Mouse (Mus musculus) large intestine, adult 2 months (tissue): ENCODE measurements around the gene Slc35b4. TPM values are rescaled to one million over a fixed set of nuclear protein-coding genes. Genes with fewer than 3 reads are reported as not detected.

ENCODE experiments used
- DNase-seq: peaks from one replicate; pipeline ENCODE4 v3.0.0-alpha.2; 2012; ENCODE audit warnings: low read depth, low spot score
- WGBS: fragments of 180-500 bp; shearing (Covaris S2); methylation state at CpG from one replicate; pipeline ENCODE4 v1.1.7; 2018; 5-methylcytosine and 5-hydroxymethylcytosine counted together
- polyA plus RNA-seq: library from polyadenylated mRNA; depleted of rRNA; stranded (reverse); fragments of >200 nt; gene quantifications from 2 replicates; pipeline ENCODE4 v1.2.3, GENCODE M21; 2012

The Slc35b4 gene
- polyA plus RNA-seq, 1 experiment, result 14.5 TPM

DNA sequence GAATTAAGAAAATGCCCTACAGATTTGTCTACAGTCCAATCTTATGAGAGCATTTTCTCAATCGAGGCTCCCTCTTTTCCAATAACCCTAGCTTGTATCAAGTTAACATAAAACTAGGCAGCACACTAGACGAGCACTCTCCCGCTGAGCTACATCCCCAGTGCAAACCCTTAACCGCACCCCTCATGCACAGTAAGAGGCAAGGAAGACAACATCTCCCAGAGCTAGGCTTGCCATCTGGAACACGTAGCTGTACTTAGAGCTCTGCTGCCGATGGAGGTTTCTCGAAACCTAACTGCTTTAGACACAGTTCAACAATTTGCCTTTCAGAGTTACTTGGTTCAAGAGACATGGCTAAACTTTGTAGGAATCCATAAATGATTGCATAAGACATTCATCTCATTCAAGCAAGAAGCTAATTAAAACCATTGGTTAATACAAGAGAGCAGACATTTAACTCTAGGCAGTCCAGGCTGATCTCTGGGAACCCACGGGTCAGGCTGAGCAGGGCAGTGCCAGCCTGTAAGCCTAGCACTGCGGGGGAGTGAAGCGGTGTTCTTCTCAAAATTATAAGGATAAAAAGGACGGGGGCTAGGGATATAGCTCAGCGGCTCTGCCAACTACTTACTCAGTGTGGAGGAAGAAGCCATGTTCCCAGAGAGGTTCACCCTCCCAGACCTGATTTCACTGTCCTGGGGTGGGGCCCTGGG is 5.0 kb downstream of the Slc35b4 start:
- no peak for DNase-seq
- WGBS, result 92% methylated on average over 12 of the region's 12 CpGs

DNA sequence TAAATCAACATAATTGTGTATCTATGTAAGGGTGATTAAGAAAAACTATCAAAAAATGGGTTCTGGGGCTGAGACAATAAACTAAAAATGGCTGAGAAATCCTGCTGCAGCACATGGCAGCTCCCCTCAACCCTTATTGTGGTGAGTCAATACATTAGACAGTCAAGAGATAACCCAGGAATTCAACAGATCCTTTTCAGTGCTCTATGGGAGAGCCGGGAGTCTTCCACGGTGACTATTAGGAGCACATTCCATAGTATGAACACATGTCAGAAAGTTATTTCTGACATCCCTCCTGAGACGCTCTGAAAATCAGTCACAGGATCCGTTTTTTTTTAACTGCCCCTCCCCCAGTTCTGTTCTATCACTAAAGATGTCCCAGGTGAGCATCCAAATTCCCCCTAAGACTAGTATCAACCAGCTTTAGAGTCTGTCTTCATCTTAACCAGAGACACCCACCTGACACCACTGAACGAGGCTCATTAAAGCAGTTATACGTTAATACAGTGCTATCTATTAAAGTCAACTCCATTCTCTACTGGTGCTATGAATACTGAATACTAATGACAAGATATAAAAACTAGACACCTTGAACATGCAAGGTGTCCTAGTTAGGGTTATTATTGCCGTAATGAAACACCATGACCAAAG is 5.9 kb downstream of the Slc35b4 start:
- WGBS, result 83% methylated on average over 7 of the region's 7 CpGs
- no peak for DNase-seq

DNA sequence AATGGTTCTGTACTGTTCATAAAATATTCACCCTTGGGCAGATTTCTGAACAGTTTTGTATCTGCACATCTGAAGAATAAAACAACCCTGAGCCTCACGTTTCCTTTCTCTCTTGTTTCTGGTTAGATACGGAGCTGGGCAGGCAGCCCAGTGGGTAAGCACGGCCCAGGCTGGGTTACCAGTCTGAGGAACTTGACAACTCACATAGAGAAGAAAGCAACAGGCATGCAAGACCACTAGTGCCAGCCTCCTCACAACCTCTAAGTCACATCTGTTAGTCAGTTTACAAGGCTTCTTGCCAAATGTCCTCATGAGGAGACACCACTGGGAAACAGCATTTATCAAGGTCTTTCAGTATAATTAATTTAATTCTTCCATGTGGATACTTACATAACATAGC is 8.1 kb downstream of the Slc35b4 start:
- no peak for DNase-seq
- 76% methylated on average over 3 of the region's 3 CpGs for WGBS

DNA sequence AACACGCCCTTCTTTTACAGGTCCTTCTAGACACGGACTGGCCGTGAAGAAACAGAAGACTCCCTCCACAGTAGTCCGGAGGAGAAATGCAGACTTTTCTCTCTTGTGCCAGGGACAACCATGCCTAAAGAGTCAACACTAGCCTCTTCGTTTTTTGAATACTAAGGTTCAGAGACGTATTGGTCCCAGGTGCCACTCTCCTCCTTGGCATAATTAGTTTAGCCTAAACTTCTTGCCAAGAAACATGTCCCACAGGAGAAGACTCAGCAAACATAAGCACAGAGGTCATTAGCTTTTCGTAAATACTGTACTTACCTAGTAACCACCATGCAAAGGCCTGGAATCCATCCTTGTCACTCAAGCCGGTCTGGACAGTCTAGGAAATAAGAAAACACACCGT is 13.9 kb downstream of the Slc35b4 start:
- WGBS, result 85% methylated on average over 9 of the region's 9 CpGs
- no peak for DNase-seq

DNA sequence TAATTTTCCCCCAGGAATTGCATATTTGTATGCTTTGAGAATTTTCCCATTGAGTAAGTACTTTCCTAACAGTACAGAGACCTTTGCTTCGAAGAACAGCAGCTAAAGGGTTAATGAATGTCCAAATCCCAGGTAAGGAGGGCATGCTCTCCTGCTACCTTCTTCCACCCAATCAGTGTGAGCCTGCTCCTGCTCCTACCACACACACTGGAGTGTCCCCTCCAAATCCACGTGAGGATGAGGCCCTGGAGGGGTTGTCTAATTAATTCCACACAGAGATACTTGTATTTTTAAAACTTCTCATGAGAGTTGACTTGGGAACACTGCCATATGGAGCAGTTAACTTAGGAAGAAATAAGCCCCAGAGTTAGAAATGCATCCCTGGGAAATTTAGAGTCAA is 14.3 kb downstream of the Slc35b4 start:
- WGBS, result 80% methylated on average over 2 of the region's 2 CpGs
- DNase-seq, result no peak

DNA sequence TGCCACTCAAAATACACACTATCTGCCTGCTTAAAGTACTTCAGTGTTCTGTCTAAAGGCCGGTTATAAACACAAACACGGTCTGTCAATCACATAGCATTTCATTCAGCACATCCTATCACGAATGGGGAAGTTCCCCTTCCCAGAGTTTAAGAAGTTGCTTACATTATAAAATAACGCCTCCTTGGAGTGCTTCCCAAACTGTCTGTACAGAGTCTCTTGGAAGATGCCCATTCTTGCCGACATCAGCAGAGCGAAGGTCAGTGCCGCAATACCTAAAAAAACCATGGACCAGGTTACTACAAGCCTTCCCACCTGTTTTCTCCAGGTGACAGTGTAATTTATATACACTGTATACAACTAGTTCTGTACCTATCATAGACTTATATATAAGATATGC is 15.4 kb downstream of the Slc35b4 start:
- 85% methylated on average over 7 of the region's 7 CpGs for WGBS

DNA sequence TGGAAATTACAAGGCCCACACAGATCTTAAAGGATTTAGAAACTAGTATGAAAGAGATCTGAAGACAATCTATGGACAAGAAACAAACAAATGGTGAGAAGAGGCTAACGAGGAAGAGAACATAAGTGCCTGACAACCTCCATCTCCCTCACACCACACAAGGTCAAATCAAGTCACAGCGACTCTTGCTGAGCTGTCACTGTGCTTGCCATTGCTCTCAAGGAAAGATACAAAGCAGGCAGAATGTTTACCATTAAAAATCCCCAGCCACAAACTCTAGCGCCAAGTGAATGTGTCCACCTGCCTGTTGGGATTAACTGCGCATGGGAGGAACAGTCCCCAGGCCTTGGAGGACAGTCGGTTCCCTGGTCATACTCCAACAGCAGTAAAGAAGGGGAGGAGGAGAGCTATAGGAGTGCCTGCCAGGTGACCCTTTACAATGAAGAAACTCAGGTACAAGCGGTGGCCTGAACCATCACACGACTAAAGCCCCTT is 16.0 kb downstream of the Slc35b4 start:
- WGBS, result 91% methylated on average over 7 of the region's 7 CpGs
- no peak for DNase-seq

More for the DNA sequence above, 15.4 kb downstream of the Slc35b4 start:
- DNase-seq, result no peak

DNA sequence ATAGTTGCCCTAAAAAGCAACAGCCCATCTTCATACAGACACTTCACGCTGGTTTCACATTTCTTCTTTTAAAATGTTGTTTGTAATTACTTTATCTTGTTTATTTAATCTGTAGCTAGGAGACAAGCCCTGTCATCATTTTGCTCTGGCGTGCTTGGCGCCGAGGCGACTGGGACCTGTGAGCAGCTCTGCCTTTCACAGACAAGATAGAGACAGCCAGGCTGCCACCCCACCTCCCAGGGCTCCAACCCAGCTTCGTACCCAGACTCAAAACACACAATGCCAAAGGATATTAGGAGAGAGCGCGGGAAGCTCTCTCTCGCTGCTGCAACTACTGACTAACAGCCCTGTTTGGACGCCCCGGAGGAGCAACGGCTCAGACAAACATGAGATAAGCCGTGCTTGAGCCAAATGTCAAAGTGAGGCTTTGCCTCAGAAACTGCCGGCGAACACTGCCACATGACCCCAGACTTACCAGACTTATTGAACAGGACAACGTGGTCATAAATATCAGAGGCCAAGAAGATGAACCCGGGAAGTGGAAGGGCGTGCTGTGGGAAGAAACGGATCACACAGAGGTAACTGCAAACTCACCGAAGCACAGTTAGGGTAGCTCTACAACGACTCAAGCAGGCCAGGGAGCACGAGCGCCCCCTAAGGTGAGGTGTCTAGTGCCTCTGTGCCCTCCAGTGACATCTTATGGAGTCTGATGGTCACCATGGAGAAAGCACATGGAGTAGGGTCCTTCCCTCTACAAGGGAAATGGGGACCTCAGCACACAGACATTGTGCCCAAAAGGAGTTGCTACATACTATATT is 16.7 kb downstream of the Slc35b4 start:
- no peak for DNase-seq
- WGBS, result 70% methylated on average over 23 of the region's 23 CpGs

DNA sequence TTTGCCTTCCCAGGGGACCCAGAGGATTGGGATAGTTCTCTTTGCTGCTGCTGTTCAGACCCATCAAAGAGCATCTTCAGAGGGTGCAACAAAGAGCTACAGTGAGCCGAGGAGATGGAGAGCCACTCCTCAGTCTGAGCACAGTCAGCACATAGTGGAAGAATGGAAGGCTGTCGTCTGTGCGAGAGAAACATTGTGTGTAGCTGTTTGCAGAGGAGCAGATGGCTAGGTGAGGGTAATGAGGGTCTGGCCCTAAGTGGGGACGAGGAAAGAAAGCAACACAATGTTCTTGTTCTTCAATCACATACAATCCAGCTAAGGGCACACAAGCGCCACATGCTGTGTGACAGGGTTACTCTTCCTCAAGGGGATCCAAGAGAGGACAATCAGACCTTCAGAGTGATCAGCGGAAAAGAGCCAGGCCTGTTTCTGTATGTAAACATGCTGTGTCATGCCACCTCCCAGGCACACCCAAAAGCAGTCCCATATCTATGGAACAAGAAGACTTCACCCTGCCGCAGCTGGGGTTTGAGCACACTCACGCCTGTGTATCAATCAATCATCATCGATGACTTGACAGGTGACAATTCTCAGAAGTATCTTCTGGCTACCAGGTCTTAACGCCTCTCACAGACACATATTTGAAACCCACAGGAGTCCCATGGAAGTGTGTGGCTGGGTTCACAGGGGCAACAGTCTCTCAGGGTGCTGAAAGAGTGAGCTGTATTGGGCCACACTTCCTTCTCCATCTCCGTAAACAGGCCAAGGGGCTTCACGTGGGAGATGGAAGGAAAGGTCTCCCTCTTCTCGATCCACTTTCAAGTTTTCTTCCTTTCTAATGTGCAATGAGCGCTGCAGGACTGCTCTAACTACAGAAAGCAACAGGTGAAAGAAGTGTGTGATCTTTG is 19.8 kb downstream of the Slc35b4 start:
- no peak for DNase-seq
- 58% methylated on average over 14 of the region's 14 CpGs for WGBS

DNA sequence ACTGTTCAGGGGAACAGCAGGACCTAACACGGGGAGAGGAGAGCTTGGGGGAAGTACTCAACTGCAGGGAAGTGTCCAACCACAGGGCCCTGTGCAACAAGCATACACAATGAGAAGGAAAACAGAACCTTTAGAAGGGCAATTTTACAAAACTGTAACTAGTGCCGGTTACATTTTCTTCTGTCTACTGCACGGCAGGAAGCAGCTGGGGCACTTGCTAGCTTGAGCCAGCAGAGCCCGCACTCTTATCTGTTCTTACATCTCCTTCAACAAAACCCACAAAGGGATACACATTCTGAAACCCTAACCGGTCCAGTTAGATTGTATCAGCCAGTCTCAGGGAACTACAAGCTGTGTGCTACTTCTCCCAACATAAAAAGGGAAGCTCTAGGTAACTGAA is 20.9 kb downstream of the Slc35b4 start:
- no peak for DNase-seq
- 21% methylated on average over 5 of the region's 5 CpGs for WGBS

DNA sequence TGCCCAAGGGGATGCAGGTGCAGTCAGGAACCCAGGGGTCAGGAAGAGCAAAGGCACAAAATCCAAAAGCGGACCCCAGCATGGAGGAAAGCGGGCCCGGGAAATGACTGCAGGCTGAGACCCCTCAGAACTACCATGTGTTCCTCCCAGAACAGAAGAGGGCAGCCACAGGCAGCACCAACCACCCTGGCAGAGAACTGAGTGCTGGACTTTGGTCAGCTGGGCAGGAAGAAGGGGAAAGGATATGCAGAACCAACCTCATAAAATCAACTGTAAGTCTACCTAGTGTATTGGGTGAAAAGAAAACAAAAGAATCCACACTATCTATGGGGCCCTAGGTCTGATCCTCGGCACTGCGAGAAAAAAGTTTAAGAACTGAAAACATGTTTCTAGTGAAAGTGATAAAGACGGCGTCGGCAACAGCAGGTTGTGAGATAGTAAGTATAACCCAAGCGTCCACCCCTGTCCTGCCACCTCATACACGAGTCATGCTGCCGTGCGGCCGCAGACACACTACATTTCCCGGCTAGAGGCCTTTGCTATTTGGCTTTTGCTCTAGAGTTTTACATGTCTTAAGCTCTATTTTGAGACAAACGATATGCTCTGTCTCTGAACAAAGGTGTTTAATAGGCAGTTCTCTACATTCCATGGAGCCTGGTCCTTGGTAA is 21.6 kb downstream of the Slc35b4 start:
- no peak for DNase-seq
- 29% methylated on average over 15 of the region's 15 CpGs for WGBS

DNA sequence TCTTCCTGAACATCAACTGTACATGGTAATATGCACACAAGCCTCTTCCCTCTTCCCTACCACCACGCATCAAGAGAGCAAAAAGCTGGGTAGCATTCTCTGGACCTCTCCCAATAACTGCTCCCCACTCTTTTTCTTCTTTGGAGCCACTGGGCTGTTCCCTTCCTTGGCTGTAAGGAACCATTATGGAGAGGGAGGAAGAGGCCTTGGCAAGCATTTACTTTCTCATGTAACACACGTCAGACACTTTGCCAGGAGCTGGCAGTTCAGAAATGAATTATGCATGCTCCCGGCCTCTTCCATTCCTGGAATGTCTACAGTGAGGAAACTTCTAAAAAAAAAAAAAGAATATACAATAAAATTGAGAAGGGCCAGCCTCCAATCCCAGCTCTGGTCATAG is 22.7 kb downstream of the Slc35b4 start:
- WGBS, result 12% methylated on average over 3 of the region's 3 CpGs

DNA sequence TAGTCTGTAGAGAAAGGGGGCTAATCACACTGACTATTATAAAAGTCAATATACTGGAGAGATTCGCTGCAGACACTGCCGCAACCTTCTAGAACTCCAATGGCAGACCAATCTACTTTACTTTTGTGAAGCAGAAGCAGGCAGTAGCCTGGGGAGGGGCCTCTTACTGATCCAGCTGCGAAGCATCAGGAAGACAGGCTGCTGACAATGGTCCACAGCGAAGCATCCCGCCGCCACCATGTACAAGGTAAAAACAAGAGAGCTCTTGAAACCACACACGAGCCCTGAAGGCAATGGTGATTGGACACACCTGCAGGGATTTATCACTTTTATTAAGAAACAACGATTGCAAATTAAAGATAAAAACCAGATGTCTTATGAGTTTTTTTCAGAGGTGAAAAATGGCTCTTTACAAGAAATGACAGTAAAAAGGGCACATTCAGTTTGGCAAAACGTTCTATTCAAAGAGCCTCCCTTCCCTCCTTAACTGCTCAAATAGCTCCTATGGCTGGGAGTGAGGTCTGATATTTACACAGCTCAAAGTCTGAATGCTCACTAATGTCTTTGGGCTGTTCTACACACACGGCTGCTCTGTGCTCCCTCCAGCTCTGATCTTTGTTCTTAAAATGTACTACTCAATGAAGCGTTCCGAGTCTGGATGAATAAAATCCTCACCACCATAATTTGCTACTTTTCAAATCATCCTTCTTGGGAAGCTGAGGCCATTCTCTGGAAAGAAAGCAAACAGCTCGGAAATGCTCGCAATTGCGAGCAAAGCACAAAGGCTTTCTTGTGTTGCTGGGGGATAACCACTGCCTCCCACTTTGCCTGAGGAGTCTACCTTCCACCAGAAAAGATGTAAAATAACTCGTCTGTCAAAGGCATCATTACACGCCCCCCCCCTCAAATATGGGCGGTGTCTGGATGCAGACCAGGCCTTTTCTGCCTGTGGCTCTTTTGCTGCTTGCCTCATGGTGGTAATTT is 23.6 kb downstream of the Slc35b4 start:
- DNase-seq, result no peak
- 30% methylated on average over 18 of the region's 18 CpGs for WGBS

More for the DNA sequence above, 22.7 kb downstream of the Slc35b4 start:
- no peak for DNase-seq

DNA sequence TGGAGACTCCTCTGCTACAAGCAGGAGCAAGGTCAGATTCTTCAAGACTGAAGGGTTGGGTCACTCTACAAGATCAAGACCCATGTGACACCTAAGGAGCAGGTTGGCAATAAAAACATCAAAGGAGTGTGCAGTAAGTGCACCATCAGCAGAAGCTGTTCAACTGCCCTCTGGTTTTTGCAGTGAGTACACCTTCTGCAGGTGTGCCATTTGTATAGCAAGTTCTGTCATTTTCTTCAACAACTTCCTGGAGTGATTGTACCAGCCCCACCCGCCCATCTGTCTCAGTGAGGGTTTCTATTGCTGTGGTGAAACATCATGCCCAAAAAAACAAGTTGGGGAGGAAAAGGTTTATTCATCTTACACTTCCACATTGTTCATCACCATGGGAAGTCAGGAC is 27.1 kb downstream of the Slc35b4 start:
- WGBS, result 36% methylated on average over 1 of the region's 1 CpGs
- DNase-seq, result no peak

DNA sequence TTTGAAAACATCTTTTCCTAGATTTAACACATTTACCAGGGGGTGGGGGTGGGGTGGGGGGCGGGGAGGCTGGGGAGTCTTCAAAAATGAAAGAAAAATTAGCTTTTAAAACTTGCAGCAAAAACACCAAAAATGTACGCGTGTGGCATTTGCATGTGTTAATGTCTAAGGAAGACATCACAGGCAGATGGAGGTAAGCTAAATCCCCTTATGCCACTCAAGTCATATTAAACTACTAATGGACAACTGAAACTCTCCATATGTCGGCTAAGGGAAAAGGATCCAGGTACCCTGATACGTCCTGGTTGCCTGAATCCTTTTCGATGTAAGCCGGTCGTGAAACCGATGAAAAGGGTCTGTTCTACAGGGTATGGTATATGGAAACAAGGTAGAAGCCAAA is 27.8 kb downstream of the Slc35b4 start:
- 90% methylated on average over 9 of the region's 9 CpGs for WGBS
- DNase-seq, result no peak

DNA sequence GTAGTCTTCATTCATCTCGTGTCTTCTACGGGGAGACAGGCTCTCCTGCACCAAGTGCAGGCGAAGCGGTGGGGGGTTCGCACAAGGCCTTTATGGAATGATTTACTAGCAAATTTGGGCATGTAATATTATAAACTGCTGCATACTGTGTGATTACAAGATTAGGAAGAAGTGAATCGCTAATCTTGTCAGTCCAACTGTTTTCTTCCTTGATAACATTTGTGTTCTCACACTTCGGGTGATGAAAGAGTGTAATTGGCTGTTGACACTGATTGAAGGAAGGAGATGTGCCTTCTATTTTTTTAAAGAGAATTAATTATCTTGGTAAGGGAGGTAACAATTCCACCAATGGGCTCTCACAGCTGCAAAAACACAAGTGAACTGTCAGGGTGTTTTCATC is 28.3 kb downstream of the Slc35b4 start:
- no peak for DNase-seq
- 91% methylated on average over 7 of the region's 7 CpGs for WGBS

DNA sequence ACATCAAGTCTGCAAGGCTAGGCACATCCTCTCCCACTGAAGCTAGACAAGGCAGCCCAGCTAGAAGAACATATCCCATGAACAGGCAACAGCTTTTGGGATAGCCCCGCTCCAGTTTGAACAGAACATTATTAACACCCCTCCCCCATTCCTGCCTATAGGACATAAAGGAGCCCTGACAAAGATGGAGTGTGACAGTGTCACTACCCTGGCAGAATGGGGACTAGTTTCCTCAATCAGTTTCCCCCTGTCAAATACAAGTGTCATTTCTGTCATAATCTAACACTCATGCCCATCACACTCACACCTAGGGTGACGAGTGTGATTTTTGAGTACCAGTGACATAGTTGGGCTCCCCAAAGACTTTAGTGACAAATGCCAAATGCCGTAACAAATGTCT is 28.9 kb downstream of the Slc35b4 start:
- WGBS, result 94% methylated on average over 3 of the region's 3 CpGs
- DNase-seq, result no peak

DNA sequence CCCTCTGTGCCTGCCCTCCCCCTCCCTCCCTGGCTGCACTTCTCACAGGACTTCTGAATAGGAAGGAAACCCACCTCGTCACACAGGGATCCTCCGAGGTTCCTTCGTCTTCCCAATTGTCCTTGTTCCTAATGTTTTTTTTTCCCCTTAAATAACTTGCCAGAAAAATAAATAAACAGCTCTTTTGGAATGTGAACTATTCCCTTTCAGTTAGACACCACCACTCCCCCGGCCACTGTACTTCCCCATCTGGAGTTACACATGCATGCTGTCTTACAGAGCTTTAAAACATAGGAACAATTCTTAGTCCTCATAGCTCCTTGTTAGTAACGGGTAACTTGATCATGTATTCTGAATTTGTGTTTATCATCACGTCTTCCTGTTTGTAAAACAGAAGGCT is 30.9 kb downstream of the Slc35b4 start:
- no peak for DNase-seq
- WGBS, result 71% methylated on average over 6 of the region's 6 CpGs
